In the genomic region with DNA sequence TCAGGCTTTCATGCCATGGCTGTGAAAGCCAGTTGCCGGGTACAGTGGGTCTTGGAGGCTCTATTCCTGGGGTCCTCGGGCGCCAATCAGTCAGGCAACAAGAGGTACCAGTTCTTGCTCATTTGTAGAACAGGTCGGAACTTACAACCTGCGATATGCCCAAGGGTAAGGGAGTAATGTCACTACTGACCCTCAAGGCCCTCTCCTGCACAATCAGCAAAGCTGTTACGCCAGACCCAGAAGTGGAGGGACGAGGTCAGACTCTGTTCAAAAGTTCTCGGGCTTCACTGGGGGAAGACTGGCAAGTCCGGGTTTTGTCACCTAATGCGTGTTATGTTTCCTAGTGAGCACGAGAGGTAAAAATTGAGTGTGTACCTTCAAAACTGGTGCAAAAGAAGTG, we compare ENCODE assay signal across 22 mouse cellular contexts. TPM values are rescaled to one million over a fixed set of nuclear protein-coding genes. Genes with fewer than 3 reads are reported as not detected.
DNase-seq lines count a peak whose midpoint lies in the region; ATAC-seq and TF ChIP-seq lines count a peak whose summit lies in the region.
"Had no signal": no experiment of that assay in that cellular context is flagged by ENCODE, and none has a peak within 500 bp of the region (broad histone marks: within the 10 kb centered on the region; RNA-seq: fewer than 3 reads in every experiment).

No protein-coding gene starts in this region.

- no peak overlapping the region for H3K4me2 ChIP-seq in midbrain, embryonic 11.5 days
- no peak overlapping the region for H3K4me2 ChIP-seq in midbrain, postnatal 0 days (ENCODE audit: low read depth, low read length, poor library complexity, severe bottlenecking)
- H3K4me2 ChIP-seq in stomach, postnatal 0 days (replicated peaks; ENCODE audit: low read depth) = no peak overlapping the region
- H3K4me2 ChIP-seq in intestine, postnatal 0 days (replicated peaks; ENCODE audit: low read depth) = no peak overlapping the region

- TF ChIP-seq EP300 in stomach, postnatal 0 days (optimal IDR thresholded peaks at IDR 0.05) = no peak

- H3K4me3 ChIP-seq in heart, embryonic 10.5 days = no peak overlapping the region
- no peak overlapping the region for H3K4me3 ChIP-seq in midbrain, embryonic 11.5 days (ENCODE audit: low read depth, low read length)
- H3K4me3 ChIP-seq in midbrain, postnatal 0 days (ENCODE audit: low read depth, low read length) = no peak overlapping the region
- no peak overlapping the region for H3K4me3 ChIP-seq in stomach, postnatal 0 days (ENCODE audit: low read depth, low read length)
- no peak overlapping the region for H3K4me3 ChIP-seq in intestine, postnatal 0 days (ENCODE audit: low read depth, low read length)

- ATAC-seq in midbrain, embryonic 11.5 days (ENCODE audit: low FRiP score) = no peak
- ATAC-seq in midbrain, postnatal 0 days (ENCODE audit: low FRiP score) = no peak
- peak; percentile 59; the same call in 1 of the 2 replicates for ATAC-seq in stomach, postnatal 0 days (ENCODE audit: low FRiP score, low TSS enrichment)
- no peak for ATAC-seq in intestine, postnatal 0 days
- ATAC-seq: activated CD4-positive, CD25-positive, alpha-beta regulatory T cell, adult 4 months; CD4-positive, CD25-positive, alpha-beta regulatory T cell, adult 4 months; Patski had no signal

- H3K36me3 ChIP-seq in heart, embryonic 10.5 days = peaks cover 11% of the 10 kb centered on the region; the same call in 1 of the 2 replicates
- no peaks in the 10 kb centered on the region for H3K36me3 ChIP-seq in midbrain, embryonic 11.5 days (ENCODE audit: control insufficient read depth, insufficient read depth, low read length)
- peaks cover 11% of the 10 kb centered on the region for H3K36me3 ChIP-seq in midbrain, postnatal 0 days (ENCODE audit: insufficient read depth, low read length)
- no peaks in the 10 kb centered on the region for H3K36me3 ChIP-seq in stomach, postnatal 0 days (ENCODE audit: control insufficient read depth, insufficient read depth, low read length)
- peaks cover 5% of the 10 kb centered on the region; the same call in 1 of the 2 replicates for H3K36me3 ChIP-seq in intestine, postnatal 0 days (ENCODE audit: control insufficient read depth, insufficient read depth)

- 85% methylated on average over 11 of the region's 11 CpGs for WGBS in heart, embryonic 10.5 days
- 91% methylated on average over 11 of the region's 11 CpGs for WGBS in midbrain, embryonic 11.5 days
- 91% methylated on average over 11 of the region's 11 CpGs for WGBS in midbrain, postnatal 0 days
- WGBS in stomach, postnatal 0 days = 80% methylated on average over 11 of the region's 11 CpGs
- WGBS in intestine, postnatal 0 days = 78% methylated on average over 11 of the region's 11 CpGs

- intact Hi-C loops in heart, postnatal 25 days (cut with DNase I) = no loop called here

- peak overlapping the region; percentile 47; the same call in 1 of the 2 replicates for H3K27ac ChIP-seq in heart, embryonic 10.5 days
- H3K27ac ChIP-seq in midbrain, embryonic 11.5 days (ENCODE audit: low read depth, low read length) = no peak overlapping the region
- no peak overlapping the region for H3K27ac ChIP-seq in midbrain, postnatal 0 days (ENCODE audit: low read depth, low read length)
- no peak overlapping the region for H3K27ac ChIP-seq in stomach, postnatal 0 days (replicated peaks)
- H3K27ac ChIP-seq in intestine, postnatal 0 days (ENCODE audit: low read depth, low read length) = no peak overlapping the region

- peak; percentile 48 for DNase-seq in adrenal gland, postnatal 14 days
- no peak for DNase-seq in adrenal gland, postnatal 4 days (ENCODE audit: low spot score in 2 of 2)
- no peak for DNase-seq in heart, embryonic 10.5 days (ENCODE audit: low spot score)
- no peak for DNase-seq in heart, postnatal 25 days (ENCODE audit: low spot score)
- peak; percentile 33 for DNase-seq in midbrain, embryonic 11.5 days (ENCODE audit: low spot score, missing footprints)
- DNase-seq in midbrain, postnatal 0 days (ENCODE audit: low spot score) = no peak
- DNase-seq in stomach, postnatal 0 days (ENCODE audit: low spot score) = no peak
- DNase-seq: adrenal gland, adult 2 months; adrenal gland, adult 8-10 months; adrenal gland, postnatal 10 days; adrenal gland, postnatal 25 days; B cell, adult 2 months; cerebellum, adult 11 months; cerebellum, adult 11-12 months; cerebellum, adult 18-20 months; cerebellum, adult 2 months had no signal

- TF ChIP-seq CTCF in midbrain, postnatal 0 days (IDR thresholded peaks at IDR 0.05) = no peak
- TF ChIP-seq CTCF in stomach, postnatal 0 days (IDR thresholded peaks at IDR 0.05; ENCODE audit: low read depth) = no peak
- TF ChIP-seq CTCF in intestine, postnatal 0 days (IDR thresholded peaks at IDR 0.05; ENCODE audit: low read depth) = no peak

- peaks cover 26% of the 10 kb centered on the region for H3K4me1 ChIP-seq in heart, embryonic 10.5 days
- no peaks in the 10 kb centered on the region for H3K4me1 ChIP-seq in midbrain, embryonic 11.5 days (ENCODE audit: control insufficient read depth, insufficient read depth, low read length)
- no peaks in the 10 kb centered on the region for H3K4me1 ChIP-seq in midbrain, postnatal 0 days (ENCODE audit: insufficient read depth, low read length)
- 0 out of 2 replicates have a peak, but pooled peaks cover 2% of the 10 kb centered on the region for H3K4me1 ChIP-seq in stomach, postnatal 0 days (replicated peaks; ENCODE audit: control insufficient read depth, insufficient read depth)
- H3K4me1 ChIP-seq in intestine, postnatal 0 days (replicated peaks; ENCODE audit: control insufficient read depth, insufficient read depth, low read length) = no peaks in the 10 kb centered on the region

- H3K9ac ChIP-seq in midbrain, embryonic 11.5 days (ENCODE audit: low read length) = no peak overlapping the region
- H3K9ac ChIP-seq in midbrain, postnatal 0 days (replicated peaks; ENCODE audit: low read length, poor library complexity, severe bottlenecking) = no peak overlapping the region
- H3K9ac ChIP-seq in stomach, postnatal 0 days (ENCODE audit: low read length) = no peak overlapping the region
- H3K9ac ChIP-seq in intestine, postnatal 0 days (ENCODE audit: low read depth, low read length) = no peak overlapping the region

- H3K27me3 ChIP-seq in heart, embryonic 10.5 days (ENCODE audit: insufficient read depth, poor library complexity, severe bottlenecking) = no peaks in the 10 kb centered on the region
- no peaks in the 10 kb centered on the region for H3K27me3 ChIP-seq in midbrain, embryonic 11.5 days (ENCODE audit: control insufficient read depth, insufficient read depth, low read length)
- no peaks in the 10 kb centered on the region for H3K27me3 ChIP-seq in midbrain, postnatal 0 days (ENCODE audit: insufficient read depth, low read length)
- H3K27me3 ChIP-seq in stomach, postnatal 0 days (ENCODE audit: control insufficient read depth, insufficient read depth, low read length) = no peaks in the 10 kb centered on the region
- no peaks in the 10 kb centered on the region for H3K27me3 ChIP-seq in intestine, postnatal 0 days (replicated peaks; ENCODE audit: control insufficient read depth, insufficient read depth, low read length)
- H3K27me3 ChIP-seq: CH12.LX, Patski had no signal

- H3K9me3 ChIP-seq in heart, embryonic 10.5 days = no peaks in the 10 kb centered on the region
- no peaks in the 10 kb centered on the region for H3K9me3 ChIP-seq in midbrain, embryonic 11.5 days (ENCODE audit: control insufficient read depth, low read length)
- no peaks in the 10 kb centered on the region for H3K9me3 ChIP-seq in midbrain, postnatal 0 days (ENCODE audit: low read length)
- no peaks in the 10 kb centered on the region for H3K9me3 ChIP-seq in stomach, postnatal 0 days (ENCODE audit: control insufficient read depth, low read length)
- no peaks in the 10 kb centered on the region for H3K9me3 ChIP-seq in intestine, postnatal 0 days (ENCODE audit: control insufficient read depth)
- H3K9me3 ChIP-seq: G1E had no signal

RNA-seq across cellular contexts. Expression of gene Bloc1s5, which starts 34.1 kb away (rescaled TPM):
- 13.8 and 17.9 TPM in 2 replicates for total RNA-seq in adrenal gland, postnatal 14 days (2021)
- total RNA-seq in adrenal gland, postnatal 4 days (2021) = 10 to 100 TPM; 22.3 to 23.9 TPM
- polyA plus RNA-seq in heart, embryonic 10.5 days (2016; fragmentation: Nextera tagmentation; extraction: Ambion mirVana) = 17.5 and 21.6 TPM in 2 replicates
- total RNA-seq in heart, postnatal 25 days (2021) = 10 to 100 TPM in 1 of 2 experiments, 1 to 10 TPM in 1; 8.9 to 10.2 TPM
- polyA plus RNA-seq in midbrain, embryonic 11.5 days (2014; fragmentation: Nextera tagmentation; extraction: Ambion mirVana) = 28.6 and 29.5 TPM in 2 replicates
- 8.9 and 20.6 TPM in 2 replicates for total RNA-seq in midbrain, postnatal 0 days (2014; rRNA removed)
- polyA plus RNA-seq in midbrain, postnatal 0 days (2015; fragmentation: Nextera tagmentation; extraction: Ambion mirVana) = 18.6 and 23.9 TPM in 2 replicates
- polyA plus RNA-seq in stomach, postnatal 0 days (2015; fragmentation: Nextera tagmentation; extraction: Ambion mirVana) = 12.2 and 12.5 TPM in 2 replicates
- 10.6 and 11.4 TPM in 2 replicates for polyA plus RNA-seq in intestine, postnatal 0 days (2015; fragmentation: Nextera tagmentation; extraction: Ambion mirVana)

RNA-seq across cellular contexts. Expression of gene Eef1e1, which starts 58.0 kb away (rescaled TPM):
- 31.8 and 41.2 TPM in 2 replicates for total RNA-seq in adrenal gland, postnatal 14 days (2021)
- 10 to 100 TPM; 34.5 to 35.4 TPM for total RNA-seq in adrenal gland, postnatal 4 days (2021)
- polyA plus RNA-seq in heart, embryonic 10.5 days (2016; fragmentation: Nextera tagmentation; extraction: Ambion mirVana) = 56.3 and 64.5 TPM in 2 replicates
- total RNA-seq in heart, postnatal 25 days (2021) = 10 to 100 TPM; 11.2 to 13.7 TPM
- 64.3 and 69.2 TPM in 2 replicates for polyA plus RNA-seq in midbrain, embryonic 11.5 days (2014; fragmentation: Nextera tagmentation; extraction: Ambion mirVana)
- total RNA-seq in midbrain, postnatal 0 days (2014; rRNA removed) = 32.2 and 40.6 TPM in 2 replicates
- 108 and 118 TPM in 2 replicates for polyA plus RNA-seq in midbrain, postnatal 0 days (2015; fragmentation: Nextera tagmentation; extraction: Ambion mirVana)
- polyA plus RNA-seq in stomach, postnatal 0 days (2015; fragmentation: Nextera tagmentation; extraction: Ambion mirVana) = 24.5 and 25.6 TPM in 2 replicates
- 34.9 and 37.1 TPM in 2 replicates for polyA plus RNA-seq in intestine, postnatal 0 days (2015; fragmentation: Nextera tagmentation; extraction: Ambion mirVana)

Comparison
In these comparisons a context has a peak if more than half of its experiments do, and no peak if none do; other contexts are left out.
1. DNase-seq: peak in adrenal gland, postnatal 14 days (single experiment) and midbrain, embryonic 11.5 days (single experiment); none in adrenal gland, postnatal 4 days (0 of 2), heart, embryonic 10.5 days (single experiment), heart, postnatal 25 days (single experiment), midbrain, postnatal 0 days (single experiment) and stomach, postnatal 0 days (single experiment).